Mouse (Mus musculus): ENCODE measurements around the gene U2af2. TPM values are rescaled to one million over a fixed set of nuclear protein-coding genes. Genes with fewer than 3 reads are reported as not detected.

Gene U2af2
- polyA plus RNA-seq, 1 experiment from 2014 or later, result 107 TPM

- 93% methylated on average over 10 of the region's 10 CpGs for WGBS
- ATAC-seq (replicated peaks), result no peak
- Histone ChIP-seq H3K36me3 (replicated peaks) (peaks cover 20% of the 10 kb centered on the region), H3K27ac (no peak overlapping the region), H3K4me2 (no peak overlapping the region), H3K27me3 (replicated peaks) (no peaks in the 10 kb centered on the region), H3K9me3 (no peaks in the 10 kb centered on the region), H3K9ac (no peak overlapping the region), H3K4me3 (no peak overlapping the region), H3K4me1 (no peaks in the 10 kb centered on the region)
Observed at GRCm38 (mm10) chr7:5101066-5101663, 39.2 kb downstream of the U2af2 start.

DNA sequence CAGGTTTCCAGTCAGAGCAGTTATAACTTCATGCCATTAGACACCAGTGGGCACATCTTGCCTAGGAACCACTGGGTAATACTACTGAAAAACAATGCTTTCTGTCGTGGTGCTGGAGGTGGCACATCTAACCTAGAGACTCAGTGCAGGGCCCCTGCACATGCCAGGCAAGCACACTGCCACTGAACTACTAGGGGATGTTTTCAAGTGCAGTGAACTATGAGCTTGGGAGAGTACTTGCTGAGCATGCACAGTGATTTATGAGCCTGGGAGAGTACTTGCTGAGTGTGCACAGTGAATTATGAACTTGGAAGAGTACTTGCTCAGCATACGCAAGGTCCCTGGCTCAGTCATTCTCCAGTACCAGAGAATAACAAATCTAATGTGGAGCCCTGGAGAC lies 40.6 kb downstream of the U2af2 start:
- 89% methylated on average over 2 of the region's 2 CpGs for WGBS
- Histone ChIP-seq H3K9ac (no peak overlapping the region), H3K36me3 (replicated peaks) (peaks cover 8% of the 10 kb centered on the region), H3K27ac (no peak overlapping the region), H3K4me3 (no peak overlapping the region), H3K4me2 (no peak overlapping the region), H3K4me1 (no peaks in the 10 kb centered on the region), H3K9me3 (no peaks in the 10 kb centered on the region), H3K27me3 (replicated peaks) (no peaks in the 10 kb centered on the region)
- no peak for ATAC-seq (replicated peaks)

DNA sequence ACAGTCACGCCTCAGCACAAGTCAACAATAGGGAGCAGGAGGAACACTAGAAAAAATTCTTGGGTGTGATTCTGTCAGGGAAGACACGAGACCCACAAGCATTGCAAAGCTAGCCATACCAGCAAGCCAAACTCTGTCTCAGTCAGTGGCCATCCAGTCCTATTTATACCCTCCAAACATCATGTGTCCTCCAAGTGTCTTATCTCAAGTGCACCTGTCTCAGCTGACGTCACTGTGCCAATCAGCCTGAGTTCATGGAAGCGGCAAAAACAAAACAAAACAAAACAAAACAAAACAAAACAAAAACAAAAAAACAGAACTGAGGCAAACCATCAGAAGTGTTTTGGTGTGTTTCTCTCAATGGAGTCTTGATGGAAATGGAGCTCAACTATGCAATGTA lies 46.3 kb downstream of the U2af2 start:
- no peak overlapping the region for H3K4me2 ChIP-seq
- no peaks in the 10 kb centered on the region for H3K4me1 ChIP-seq
- no peaks in the 10 kb centered on the region for H3K27me3 ChIP-seq (replicated peaks)
- WGBS, result 88% methylated on average over 4 of the region's 4 CpGs
- no peak overlapping the region for H3K9ac ChIP-seq
- no peak overlapping the region for H3K4me3 ChIP-seq
- H3K9me3 ChIP-seq, result no peaks in the 10 kb centered on the region
- no peak for ATAC-seq (replicated peaks)
- H3K27ac ChIP-seq, result no peak overlapping the region
- no peaks in the 10 kb centered on the region for H3K36me3 ChIP-seq (replicated peaks)

DNA sequence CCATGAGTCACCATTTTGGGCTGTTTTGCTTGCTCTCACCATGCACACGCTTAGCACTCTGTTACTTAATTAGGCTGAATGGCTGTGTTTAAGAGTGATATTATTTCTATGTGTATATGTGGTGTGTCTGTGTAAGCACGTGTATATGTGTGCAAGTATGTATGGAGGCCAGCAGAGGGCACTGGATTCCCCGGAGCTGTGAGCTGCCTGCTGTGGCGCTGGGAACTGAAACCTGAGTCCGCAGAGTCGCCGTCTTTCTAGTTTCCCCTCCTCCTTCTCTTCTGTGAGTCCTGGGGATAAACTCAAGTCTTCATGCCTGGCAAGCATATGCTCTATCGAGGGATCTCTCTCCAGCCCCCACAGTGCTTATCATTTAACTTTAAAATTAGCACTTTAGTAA lies 47.4 kb downstream of the U2af2 start:
- Histone ChIP-seq H3K9ac (no peak overlapping the region), H3K27ac (no peak overlapping the region), H3K4me2 (no peak overlapping the region), H3K9me3 (no peaks in the 10 kb centered on the region), H3K27me3 (replicated peaks) (no peaks in the 10 kb centered on the region), H3K4me1 (no peaks in the 10 kb centered on the region), H3K36me3 (replicated peaks) (no peaks in the 10 kb centered on the region), H3K4me3 (no peak overlapping the region)
- ATAC-seq (replicated peaks), result no peak
- WGBS, result 79% methylated on average over 8 of the region's 8 CpGs

DNA sequence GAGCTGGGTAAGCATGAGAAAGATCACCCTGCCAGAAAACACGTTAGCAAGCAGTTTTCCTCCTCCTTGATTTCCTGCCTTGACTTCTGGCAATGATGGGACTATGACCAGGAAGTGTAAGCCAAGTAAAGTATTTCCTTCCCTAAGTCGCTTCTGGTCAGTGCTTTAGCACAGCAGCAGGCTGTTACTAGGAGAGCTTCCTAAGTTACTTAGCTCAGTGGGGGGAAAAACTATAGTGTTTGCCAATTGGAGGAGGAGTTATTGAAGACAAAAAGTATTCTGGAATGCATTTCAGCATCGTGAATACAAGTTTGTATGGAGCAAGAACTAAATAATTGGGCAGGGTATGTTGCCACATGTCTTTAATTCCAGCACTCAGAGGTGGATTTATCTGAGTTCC lies 50.8 kb downstream of the U2af2 start:
- WGBS, result 51% methylated on average over 3 of the region's 3 CpGs
- no peak overlapping the region for H3K4me2 ChIP-seq
- H3K9me3 ChIP-seq, result no peaks in the 10 kb centered on the region
- H3K27me3 ChIP-seq (replicated peaks), result no peaks in the 10 kb centered on the region
- no peak overlapping the region for H3K9ac ChIP-seq
- H3K27ac ChIP-seq, result no peak overlapping the region
- no peak overlapping the region for H3K4me3 ChIP-seq
- no peaks in the 10 kb centered on the region for H3K4me1 ChIP-seq
- no peak for ATAC-seq (replicated peaks)
- no peaks in the 10 kb centered on the region for H3K36me3 ChIP-seq (replicated peaks)

GRCm38 (mm10) chr7:5116850-5117249 lies 54.9 kb downstream of the U2af2 start, which contains the start of gene Rfpl4:
Gene Rfpl4, minus strand, starts transcription at chr7:5116950.
- Histone ChIP-seq H3K4me3 (no peak within 1 kb of the TSS), H3K4me2 (no peak within 1 kb of the TSS), H3K4me1 (no peaks in the 10 kb centered on the region), H3K27ac (no peak within 1 kb of the TSS), H3K9me3 (no peaks in the 10 kb centered on the region), H3K9ac (no peak within 1 kb of the TSS), H3K27me3 (replicated peaks) (no peaks in the 10 kb centered on the region), H3K36me3 (replicated peaks) (no peaks in the 10 kb centered on the region)
- 91% methylated on average over 3 of the region's 3 CpGs for WGBS
- no peak for ATAC-seq (replicated peaks)

DNA sequence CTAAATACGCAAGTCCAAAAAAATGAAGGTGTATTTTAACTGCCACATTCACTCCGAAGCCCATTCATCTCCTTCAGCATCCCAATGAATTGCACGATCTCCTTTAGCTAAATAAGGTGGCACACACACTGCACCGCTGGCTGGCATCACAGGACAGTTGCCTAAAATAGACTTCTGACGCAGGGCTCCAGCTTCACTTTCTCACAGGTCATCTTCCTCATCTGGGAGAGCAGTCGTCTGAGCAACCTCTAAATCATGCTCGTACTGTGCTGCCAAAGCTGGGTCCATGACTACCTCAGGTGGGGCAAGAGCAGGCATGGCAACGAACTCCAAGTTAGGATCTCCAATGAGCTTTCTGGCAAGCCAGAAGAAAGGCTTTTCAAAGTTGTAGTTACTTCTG lies 63.1 kb downstream of the U2af2 start:
- no peak overlapping the region for H3K4me3 ChIP-seq
- ATAC-seq (replicated peaks), result no peak
- WGBS, result 91% methylated on average over 8 of the region's 8 CpGs
- H3K9ac ChIP-seq, result no peak overlapping the region
- no peak overlapping the region for H3K4me2 ChIP-seq
- no peak overlapping the region for H3K27ac ChIP-seq
- H3K36me3 ChIP-seq (replicated peaks), result no peaks in the 10 kb centered on the region
- H3K27me3 ChIP-seq (replicated peaks), result no peaks in the 10 kb centered on the region
- no peaks in the 10 kb centered on the region for H3K4me1 ChIP-seq
- H3K9me3 ChIP-seq, result no peaks in the 10 kb centered on the region

DNA sequence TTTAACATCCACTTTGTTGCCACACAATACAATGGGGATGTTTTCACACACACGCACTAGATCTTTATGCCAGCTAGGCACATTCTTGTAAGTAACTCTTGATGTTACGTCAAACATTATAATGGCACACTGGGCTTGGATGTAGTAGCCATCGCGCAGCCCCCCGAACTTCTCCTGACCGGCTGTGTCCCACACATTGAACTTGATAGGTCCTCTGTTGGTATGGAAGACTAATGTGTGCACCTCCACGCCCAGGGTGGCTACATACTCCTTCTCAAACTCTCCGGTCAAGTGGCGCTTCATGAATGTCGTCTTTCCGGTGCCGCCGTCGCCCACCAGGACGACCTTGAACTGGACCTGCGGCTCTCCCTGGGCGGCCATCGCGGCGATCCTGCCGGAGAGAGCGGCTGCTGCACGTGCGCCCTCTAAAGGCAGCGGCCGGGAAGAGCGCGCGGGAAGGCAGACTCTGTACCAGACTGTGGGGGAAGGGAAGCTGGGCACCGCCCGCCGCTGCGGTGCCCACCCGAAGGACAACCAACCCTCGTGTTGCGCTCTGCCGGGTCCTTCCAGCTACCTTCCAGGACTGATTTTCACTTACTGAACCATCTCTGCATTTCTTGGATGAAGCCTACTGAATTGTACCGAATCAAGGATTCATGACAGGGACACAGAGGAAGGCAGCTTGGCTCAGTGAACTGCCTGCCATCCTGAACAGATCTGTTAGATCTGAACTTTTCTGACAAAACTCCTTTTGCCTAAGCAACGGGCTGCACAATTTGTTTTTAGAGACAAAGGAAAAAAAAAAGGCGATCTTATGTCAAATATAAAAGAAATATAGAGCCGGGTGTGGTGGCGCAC lies 63.8 kb downstream of the U2af2 start, which contains the start of gene Rasl2-9:
Gene Rasl2-9, minus strand, starts transcription at position 402 of the 858 bp plus-strand sequence.
- Histone ChIP-seq H3K9me3 (no peaks in the 10 kb centered on the region), H3K36me3 (replicated peaks) (no peaks in the 10 kb centered on the region), H3K27me3 (replicated peaks) (no peaks in the 10 kb centered on the region), H3K4me3 (peak within 1 kb of the TSS; percentile 42), H3K4me2 (peak within 1 kb of the TSS; percentile 68), H3K9ac (peak within 1 kb of the TSS; percentile 50), H3K4me1 (no peaks in the 10 kb centered on the region), H3K27ac (no peak within 1 kb of the TSS)
- ATAC-seq (replicated peaks), result peak; percentile 79
- WGBS, result 20% methylated on average over 41 of the region's 42 CpGs

Small RNA genes lying within 50 kb of the gene (microRNA-seq; reads per million reads assigned to microRNA genes)
- not detected for gene Gm26217

Other genes with a start within 250 kb of the U2af2 start
- 265 and 288 TPM in 2 replicates for gene Ube2s, start 249.6 kb upstream of the U2af2 start, polyA plus RNA-seq (2015; fragmentation: Nextera tagmentation; extraction: Ambion mirVana)
- gene Shisa7, start 217.4 kb upstream of the U2af2 start, polyA plus RNA-seq (2015; fragmentation: Nextera tagmentation; extraction: Ambion mirVana), result 15.3 and 16.6 TPM in 2 replicates
- gene Isoc2b, start 191.9 kb upstream of the U2af2 start, polyA plus RNA-seq (2015; fragmentation: Nextera tagmentation; extraction: Ambion mirVana), result 3.1 and 4.6 TPM in 2 replicates
- gene Isoc2a, start 185.0 kb upstream of the U2af2 start, polyA plus RNA-seq (2015; fragmentation: Nextera tagmentation; extraction: Ambion mirVana), result 0.54 and 0.57 TPM in 2 replicates
- 0.40 and 0.65 TPM in 2 replicates for gene Gm36210, start 155.6 kb upstream of the U2af2 start, polyA plus RNA-seq (2015; fragmentation: Nextera tagmentation; extraction: Ambion mirVana)
- 4.5 and 4.6 TPM in 2 replicates for gene Zfp628, start 146.9 kb upstream of the U2af2 start, polyA plus RNA-seq (2015; fragmentation: Nextera tagmentation; extraction: Ambion mirVana)
- gene Nat14, start 140.1 kb upstream of the U2af2 start, polyA plus RNA-seq (2015; fragmentation: Nextera tagmentation; extraction: Ambion mirVana), result 46.3 and 47.7 TPM in 2 replicates
- 1.0 and 1.4 TPM in 2 replicates for gene Ssc5d, start 136.4 kb upstream of the U2af2 start, polyA plus RNA-seq (2015; fragmentation: Nextera tagmentation; extraction: Ambion mirVana)
- gene Sbk2, start 97.7 kb upstream of the U2af2 start, polyA plus RNA-seq (2015; fragmentation: Nextera tagmentation; extraction: Ambion mirVana), result 0.29 TPM in 1 of 2 replicates, not detected in the other
- gene Sbk3, start 91.0 kb upstream of the U2af2 start, polyA plus RNA-seq (2015; fragmentation: Nextera tagmentation; extraction: Ambion mirVana), result 0.32 and 0.41 TPM in 2 replicates
- 72.6 and 77.2 TPM in 2 replicates for gene Zfp579, start 66.0 kb upstream of the U2af2 start, polyA plus RNA-seq (2015; fragmentation: Nextera tagmentation; extraction: Ambion mirVana)
- gene Zfp524, start 47.7 kb upstream of the U2af2 start, polyA plus RNA-seq (2015; fragmentation: Nextera tagmentation; extraction: Ambion mirVana), result 7.1 and 7.7 TPM in 2 replicates
- 41.3 and 48.8 TPM in 2 replicates for gene Fiz1, start 47.4 kb upstream of the U2af2 start, polyA plus RNA-seq (2015; fragmentation: Nextera tagmentation; extraction: Ambion mirVana)
- 1.2 TPM in 1 of 2 replicates, not detected in the other for gene Gm44973, start 46.6 kb upstream of the U2af2 start, polyA plus RNA-seq (2015; fragmentation: Nextera tagmentation; extraction: Ambion mirVana)
- 8.0 and 8.4 TPM in 2 replicates for gene Zfp865, start 41.8 kb upstream of the U2af2 start, polyA plus RNA-seq (2015; fragmentation: Nextera tagmentation; extraction: Ambion mirVana)
- gene Ccdc106, start 41.6 kb upstream of the U2af2 start, polyA plus RNA-seq (2015; fragmentation: Nextera tagmentation; extraction: Ambion mirVana), result 64.9 and 67.8 TPM in 2 replicates
- gene 4632433K11Rik, start 28.0 kb upstream of the U2af2 start, polyA plus RNA-seq (2015; fragmentation: Nextera tagmentation; extraction: Ambion mirVana), result not detected in 2 replicates
- gene Zfp784, start 23.7 kb upstream of the U2af2 start, polyA plus RNA-seq (2015; fragmentation: Nextera tagmentation; extraction: Ambion mirVana), result 12.3 and 13.5 TPM in 2 replicates
- 106 and 110 TPM in 2 replicates for gene Zfp580, start 10.6 kb upstream of the U2af2 start, polyA plus RNA-seq (2015; fragmentation: Nextera tagmentation; extraction: Ambion mirVana)
- 119 and 124 TPM in 2 replicates for gene Epn1, start 18.1 kb downstream of the U2af2 start, polyA plus RNA-seq (2015; fragmentation: Nextera tagmentation; extraction: Ambion mirVana)
- 0.14 TPM in 1 of 2 replicates, not detected in the other for gene Rfpl4, start 54.8 kb downstream of the U2af2 start, polyA plus RNA-seq (2015; fragmentation: Nextera tagmentation; extraction: Ambion mirVana)
- 0.28 and 0.63 TPM in 2 replicates for gene Rasl2-9, start 63.8 kb downstream of the U2af2 start, polyA plus RNA-seq (2015; fragmentation: Nextera tagmentation; extraction: Ambion mirVana)
- gene Vmn1r55, start 87.5 kb downstream of the U2af2 start, polyA plus RNA-seq (2015; fragmentation: Nextera tagmentation; extraction: Ambion mirVana), result 0.03 TPM in 1 of 2 replicates, not detected in the other
- gene Vmn1r56, start 134.6 kb downstream of the U2af2 start, polyA plus RNA-seq (2015; fragmentation: Nextera tagmentation; extraction: Ambion mirVana), result not detected in 2 replicates
- not detected in 2 replicates for gene Vmn1r57, start 156.3 kb downstream of the U2af2 start, polyA plus RNA-seq (2015; fragmentation: Nextera tagmentation; extraction: Ambion mirVana)

Data from midbrain, embryonic 15.5 days (tissue).